Comparison of ENCODE assay signal across 35 mouse cellular contexts in genomic region chr5:121510009-121510408, GRCm38 (mm10). TPM values are rescaled to one million over a fixed set of nuclear protein-coding genes. Genes with fewer than 3 reads are reported as not detected.
"Had no signal": no experiment of that assay in that cellular context is flagged by ENCODE, and none has a peak within 500 bp of the region (broad histone marks: within the 10 kb centered on the region; RNA-seq: fewer than 3 reads in every experiment).

No protein-coding gene starts in this region.

- H3K4me2 ChIP-seq: heart, embryonic 12.5 days; hindbrain, embryonic 12.5 days; hindbrain, embryonic 14.5 days; kidney, embryonic 15.5 days; limb, embryonic 12.5 days; liver, embryonic 11.5 days; liver, embryonic 13.5 days; liver, embryonic 15.5 days had no signal

- H3K27ac ChIP-seq: heart, embryonic 10.5 days; hindbrain, embryonic 10.5 days; hindbrain, embryonic 12.5 days; hindbrain, embryonic 14.5 days; kidney, embryonic 15.5 days; kidney, postnatal 0 days; layer of hippocampus, adult 2 months; left cerebral cortex, adult 2 months; limb, embryonic 10.5 days; limb, embryonic 12.5 days; liver, embryonic 13.5 days; liver, embryonic 15.5 days had no signal

- ATAC-seq: hindbrain, embryonic 16.5 days; inflammation-experienced regulatory T-cells, adult 6 months had no signal

- DNase-seq: gastrocnemius, postnatal 25 days; heart, adult 18-20 months; heart, postnatal 10 days; heart, postnatal 4 days; kidney, adult 11 months; kidney, adult 2 months; kidney, adult 9 months; kidney, postnatal 14 days; kidney, postnatal 36 days; liver; liver, embryonic 13.5 days had no signal

- H3K27me3 ChIP-seq: heart, embryonic 12.5 days; hindbrain, embryonic 12.5 days; kidney, embryonic 15.5 days; limb, embryonic 12.5 days; liver, embryonic 13.5 days; liver, embryonic 15.5 days had no signal

- H3K9me3 ChIP-seq: heart, embryonic 10.5 days; heart, embryonic 12.5 days; hindbrain, embryonic 10.5 days; hindbrain, embryonic 12.5 days; kidney, embryonic 15.5 days; limb, embryonic 10.5 days; limb, embryonic 12.5 days; liver, embryonic 13.5 days; liver, embryonic 15.5 days had no signal

- H3K9ac ChIP-seq: heart, embryonic 12.5 days; hindbrain, embryonic 12.5 days; hindbrain, embryonic 14.5 days; kidney, embryonic 15.5 days; limb, embryonic 12.5 days; liver, embryonic 13.5 days; liver, embryonic 15.5 days had no signal

- H3K4me1 ChIP-seq: hindbrain, embryonic 10.5 days; hindbrain, embryonic 12.5 days; kidney, embryonic 15.5 days; limb, embryonic 10.5 days; limb, embryonic 12.5 days; liver, embryonic 13.5 days; liver, embryonic 15.5 days had no signal

- H3K36me3 ChIP-seq: heart, embryonic 10.5 days; heart, embryonic 12.5 days; hindbrain, embryonic 10.5 days; hindbrain, embryonic 12.5 days; kidney, embryonic 15.5 days; limb, embryonic 10.5 days; limb, embryonic 12.5 days; liver, embryonic 13.5 days; liver, embryonic 15.5 days had no signal

- H3K4me3 ChIP-seq: heart, embryonic 10.5 days; heart, embryonic 12.5 days; hindbrain, embryonic 10.5 days; hindbrain, embryonic 12.5 days; kidney, embryonic 15.5 days; layer of hippocampus, adult 2 months; left cerebral cortex, adult 2 months; limb, embryonic 10.5 days; limb, embryonic 12.5 days; liver, embryonic 13.5 days; liver, embryonic 15.5 days had no signal

RNA-seq across cellular contexts. Expression of gene Adam1b, which starts 6.8 kb away (rescaled TPM):
- total RNA-seq: gastrocnemius, adult 18-20 months; gastrocnemius, adult 8-10 months; gastrocnemius, postnatal 25 days; gastrocnemius, postnatal 4 days; heart, adult 18-20 months; heart, adult 8-10 months; heart, postnatal 10 days; heart, postnatal 25 days; heart, postnatal 4 days; layer of hippocampus, adult 2 months; left cerebral cortex, postnatal 14 days had no signal
- polyA plus RNA-seq: hindbrain, embryonic 12.5 days; hindbrain, embryonic 14.5 days; hindbrain, embryonic 16.5 days; kidney, adult 2 months; limb, embryonic 10.5 days; liver, embryonic 11.5 days; liver, embryonic 13.5 days; liver, embryonic 15.5 days had no signal

RNA-seq across cellular contexts. Expression of gene Gm42878, which starts 35.3 kb away (rescaled TPM):
- total RNA-seq: gastrocnemius, adult 18-20 months; gastrocnemius, postnatal 25 days; gastrocnemius, postnatal 4 days; granulocyte monocyte progenitor cell, adult 5-6 weeks; heart, adult 18-20 months; heart, adult 8-10 months; heart, postnatal 10 days; heart, postnatal 25 days; heart, postnatal 4 days; layer of hippocampus, adult 2 months; layer of hippocampus, postnatal 14 days; left cerebral cortex, postnatal 14 days; left cerebral cortex, postnatal 36 days had no signal
- polyA plus RNA-seq: heart, embryonic 10.5 days; heart, embryonic 12.5 days; hindbrain, embryonic 10.5 days; hindbrain, embryonic 12.5 days; hindbrain, embryonic 14.5 days; hindbrain, embryonic 16.5 days; inflammation-experienced regulatory T-cells, adult 6 months; kidney, embryonic 15.5 days; limb, embryonic 10.5 days; limb, embryonic 12.5 days; liver, embryonic 11.5 days; liver, embryonic 13.5 days; liver, embryonic 15.5 days had no signal
